Mouse (Mus musculus) testis, adult 2 months (tissue): ENCODE results near the gene Trim46.

Source experiments
- CTCF ChIP-seq: fragments of 200-500 bp; IDR thresholded peaks from 2 replicates; pipeline ENCODE4 v1.5.1; 2012; ENCODE audit warnings: low read depth, mild to moderate bottlenecking, inconsistent platforms, low read length, moderate library complexity; ENCODE audit not compliant: control insufficient read depth, insufficient read depth, insufficient replicate concordance
- POLR2A ChIP-seq: fragments of 200-500 bp; IDR thresholded peaks from 2 replicates; pipeline ENCODE4 v1.6.1; 2012; ENCODE audit warnings: low read depth, mild to moderate bottlenecking, inconsistent platforms, low read length, moderate library complexity; ENCODE audit not compliant: control insufficient read depth

- TF ChIP-seq POLR2A (no peak), CTCF (no peak)
Measured at GRCm38 (mm10) chr3:89214681-89215411, 31.3 kb downstream of the Trim46 start, which contains the start of gene Thbs3.
